Mouse (Mus musculus): ENCODE results near the gene Syce2. TPM values are rescaled to one million over a fixed set of nuclear protein-coding genes. Genes with fewer than 3 reads are reported as not detected.

Syce2 gene
- polyA plus RNA-seq, 1 experiment, result 15.0 TPM

GRCm38 (mm10) chr8:84915269-84915668 lies 43.4 kb downstream of the Syce2 start:
- Histone ChIP-seq H3K27me3 (ENCODE audit: control insufficient read depth) (peaks cover 33% of the 10 kb centered on the region), H3K4me1 (ENCODE audit: control insufficient read depth) (peaks cover 59% of the 10 kb centered on the region), H3K4me3 (replicated peaks) (no peak overlapping the region), H3K9me3 (ENCODE audit: control insufficient read depth, low read length) (no peaks in the 10 kb centered on the region), H3K36me3 (ENCODE audit: control insufficient read depth) (peaks cover 33% of the 10 kb centered on the region)
- TF ChIP-seq GATA1 (IDR thresholded peaks at IDR 0.05; ENCODE audit: low read length) (no peak), TAL1 (IDR thresholded peaks at IDR 0.05; ENCODE audit: low read length) (no peak)

GRCm38 (mm10) chr8:84917781-84918180 lies 45.9 kb downstream of the Syce2 start:
- H3K36me3 ChIP-seq (ENCODE audit: control insufficient read depth), result peaks cover 16% of the 10 kb centered on the region
- H3K4me1 ChIP-seq (ENCODE audit: control insufficient read depth), result peaks cover 40% of the 10 kb centered on the region
- H3K27me3 ChIP-seq (ENCODE audit: control insufficient read depth), result peaks cover 21% of the 10 kb centered on the region
- H3K9me3 ChIP-seq (ENCODE audit: control insufficient read depth, low read length), result no peaks in the 10 kb centered on the region
- no peak overlapping the region for H3K4me3 ChIP-seq (replicated peaks)
- no peak for TF ChIP-seq GATA1 (IDR thresholded peaks at IDR 0.05; ENCODE audit: low read length)
- no peak for TF ChIP-seq TAL1 (IDR thresholded peaks at IDR 0.05; ENCODE audit: low read length)

- peaks cover 19% of the 10 kb centered on the region for H3K27me3 ChIP-seq (ENCODE audit: control insufficient read depth)
- no peaks in the 10 kb centered on the region for H3K9me3 ChIP-seq (ENCODE audit: control insufficient read depth, low read length)
- peaks cover 31% of the 10 kb centered on the region for H3K4me1 ChIP-seq (ENCODE audit: control insufficient read depth)
- H3K36me3 ChIP-seq (ENCODE audit: control insufficient read depth), result peaks cover 16% of the 10 kb centered on the region
- no peak overlapping the region for H3K4me3 ChIP-seq (replicated peaks)
- TF ChIP-seq TAL1 (IDR thresholded peaks at IDR 0.05; ENCODE audit: low read length) (no peak), GATA1 (IDR thresholded peaks at IDR 0.05; ENCODE audit: low read length) (no peak)
Measured at GRCm38 (mm10) chr8:84918646-84919045, 46.7 kb downstream of the Syce2 start.

- Histone ChIP-seq H3K4me3 (replicated peaks) (no peak overlapping the region), H3K4me1 (ENCODE audit: control insufficient read depth) (peaks cover 4% of the 10 kb centered on the region), H3K36me3 (ENCODE audit: control insufficient read depth) (peaks cover 6% of the 10 kb centered on the region), H3K9me3 (ENCODE audit: control insufficient read depth, low read length) (no peaks in the 10 kb centered on the region), H3K27me3 (ENCODE audit: control insufficient read depth) (peaks cover 32% of the 10 kb centered on the region)
- no peak for TF ChIP-seq GATA1 (IDR thresholded peaks at IDR 0.05; ENCODE audit: low read length)
Measured at GRCm38 (mm10) chr8:84921596-84921995, 49.7 kb downstream of the Syce2 start.

- H3K9me3 ChIP-seq (ENCODE audit: control insufficient read depth, low read length), result no peaks in the 10 kb centered on the region; the same call in 1 of the 2 replicates
- H3K36me3 ChIP-seq (ENCODE audit: control insufficient read depth), result peaks cover 1% of the 10 kb centered on the region
- H3K27me3 ChIP-seq (ENCODE audit: control insufficient read depth), result peaks cover 50% of the 10 kb centered on the region
- H3K4me1 ChIP-seq (ENCODE audit: control insufficient read depth), result peaks cover 10% of the 10 kb centered on the region
- TF ChIP-seq TAL1 (IDR thresholded peaks at IDR 0.05; ENCODE audit: low read length) (no peak), GATA1 (IDR thresholded peaks at IDR 0.05; ENCODE audit: low read length) (no peak)
- no peak overlapping the region for H3K4me3 ChIP-seq (replicated peaks)
Measured at GRCm38 (mm10) chr8:84925557-84925956, 53.6 kb downstream of the Syce2 start.

GRCm38 (mm10) chr8:84927513-84927912 lies 55.6 kb downstream of the Syce2 start:
- TF ChIP-seq GATA1 (IDR thresholded peaks at IDR 0.05; ENCODE audit: low read length) (no peak), TAL1 (IDR thresholded peaks at IDR 0.05; ENCODE audit: low read length) (no peak)
- H3K27me3 ChIP-seq (ENCODE audit: control insufficient read depth), result peaks cover 68% of the 10 kb centered on the region

GRCm38 (mm10) chr8:84928456-84929306 lies 56.8 kb downstream of the Syce2 start:
- Histone ChIP-seq H3K36me3 (ENCODE audit: control insufficient read depth) (no peaks in the 10 kb centered on the region), H3K9me3 (ENCODE audit: control insufficient read depth, low read length) (no peaks in the 10 kb centered on the region; the same call in 1 of the 2 replicates), H3K4me1 (ENCODE audit: control insufficient read depth) (peaks cover 10% of the 10 kb centered on the region), H3K27me3 (ENCODE audit: control insufficient read depth) (peaks cover 75% of the 10 kb centered on the region), H3K4me3 (replicated peaks) (no peak overlapping the region)
- TF ChIP-seq TAL1 (IDR thresholded peaks at IDR 0.05; ENCODE audit: low read length) (no peak), GATA1 (IDR thresholded peaks at IDR 0.05; ENCODE audit: low read length) (no peak)

More at GRCm38 (mm10) chr8:84927513-84927912, 55.6 kb downstream of the Syce2 start:
- Histone ChIP-seq H3K36me3 (ENCODE audit: control insufficient read depth) (no peaks in the 10 kb centered on the region), H3K4me3 (replicated peaks) (no peak overlapping the region), H3K4me1 (ENCODE audit: control insufficient read depth) (peaks cover 10% of the 10 kb centered on the region), H3K9me3 (ENCODE audit: control insufficient read depth, low read length) (no peaks in the 10 kb centered on the region; the same call in 1 of the 2 replicates)

GRCm38 (mm10) chr8:84930582-84930981 lies 58.7 kb downstream of the Syce2 start:
- Histone ChIP-seq H3K4me3 (replicated peaks) (no peak overlapping the region), H3K4me1 (ENCODE audit: control insufficient read depth) (peaks cover 19% of the 10 kb centered on the region), H3K9me3 (ENCODE audit: control insufficient read depth, low read length) (no peaks in the 10 kb centered on the region; the same call in 1 of the 2 replicates), H3K36me3 (ENCODE audit: control insufficient read depth) (no peaks in the 10 kb centered on the region), H3K27me3 (ENCODE audit: control insufficient read depth) (peaks cover 86% of the 10 kb centered on the region)
- TF ChIP-seq TAL1 (IDR thresholded peaks at IDR 0.05; ENCODE audit: low read length) (no peak), GATA1 (IDR thresholded peaks at IDR 0.05; ENCODE audit: low read length) (no peak)

GRCm38 (mm10) chr8:84933767-84934559 lies 62.1 kb downstream of the Syce2 start:
- H3K27me3 ChIP-seq (ENCODE audit: control insufficient read depth), result peaks cover 97% of the 10 kb centered on the region
- H3K9me3 ChIP-seq (ENCODE audit: control insufficient read depth, low read length), result peaks cover 8% of the 10 kb centered on the region; the same call in 1 of the 2 replicates
- TF ChIP-seq TAL1 (IDR thresholded peaks at IDR 0.05; ENCODE audit: low read length) (no peak), GATA1 (IDR thresholded peaks at IDR 0.05; ENCODE audit: low read length) (no peak)
- no peaks in the 10 kb centered on the region for H3K36me3 ChIP-seq (ENCODE audit: control insufficient read depth)
- H3K4me1 ChIP-seq (ENCODE audit: control insufficient read depth), result peaks cover 41% of the 10 kb centered on the region
- no peak overlapping the region for H3K4me3 ChIP-seq (replicated peaks)

Data from erythroblast, embryonic 14.5 days (primary cell).